Mouse (Mus musculus) gonadal fat pad, adult 2 months (tissue): Measurements from ENCODE around the gene Serhl. TPM values are rescaled to one million over a fixed set of nuclear protein-coding genes. Genes with fewer than 3 reads are reported as not detected.

Source experiments
- DNase-seq: peaks from one replicate; pipeline ENCODE4 v3.0.0-alpha.2; 2012; ENCODE audit warnings: low read depth
- polyA plus RNA-seq: library from polyadenylated mRNA; depleted of rRNA; stranded (reverse); fragments of >200 nt; gene quantifications from 2 replicates; pipeline ENCODE4 v1.2.3, GENCODE M21; 2012

Gene Serhl
- polyA plus RNA-seq, 1 experiment = 115 TPM

- no peak for DNase-seq
Measured at GRCm38 (mm10) chr15:83084022-83084640, 5.2 kb upstream of the Serhl start.

- no peak for DNase-seq
Measured at GRCm38 (mm10) chr15:83085901-83086300, 3.4 kb upstream of the Serhl start.

- DNase-seq = no peak
Measured at GRCm38 (mm10) chr15:83086636-83087328, 2.5 kb upstream of the Serhl start.

- DNase-seq = no peak
Measured at GRCm38 (mm10) chr15:83088495-83089428, 544 bp upstream of the Serhl start.

- DNase-seq = peak; percentile 98
Measured at GRCm38 (mm10) chr15:83090874-83091273, 1.6 kb downstream of the Serhl start.

GRCm38 (mm10) chr15:83093687-83094086, 4.4 kb downstream of the Serhl start:
- DNase-seq = peak; percentile 96

- no peak for DNase-seq
Measured at GRCm38 (mm10) chr15:83095950-83096349, 6.6 kb downstream of the Serhl start.

- no peak for DNase-seq
Measured at GRCm38 (mm10) chr15:83099533-83100331, 10.4 kb downstream of the Serhl start.

- DNase-seq = no peak
Measured at GRCm38 (mm10) chr15:83100332-83100662, 11.0 kb downstream of the Serhl start.

- DNase-seq = no peak
Measured at GRCm38 (mm10) chr15:83103111-83103510, 13.8 kb downstream of the Serhl start.

GRCm38 (mm10) chr15:83106426-83106825, 17.1 kb downstream of the Serhl start:
- no peak for DNase-seq

- no peak for DNase-seq
Measured at GRCm38 (mm10) chr15:83107814-83108213, 18.5 kb downstream of the Serhl start.

- no peak for DNase-seq
Measured at GRCm38 (mm10) chr15:83111290-83111689, 22.0 kb downstream of the Serhl start.

- DNase-seq = no peak
Measured at GRCm38 (mm10) chr15:83111874-83112273, 22.6 kb downstream of the Serhl start.

GRCm38 (mm10) chr15:83112898-83113297, 23.6 kb downstream of the Serhl start:
- no peak for DNase-seq

GRCm38 (mm10) chr15:83114106-83114505, 24.8 kb downstream of the Serhl start:
- DNase-seq = no peak

GRCm38 (mm10) chr15:83115071-83115470, 25.8 kb downstream of the Serhl start:
- DNase-seq = no peak

GRCm38 (mm10) chr15:83118360-83118759, 29.1 kb downstream of the Serhl start:
- DNase-seq = no peak

- no peak for DNase-seq
Measured at GRCm38 (mm10) chr15:83121709-83122565, 32.6 kb downstream of the Serhl start.

GRCm38 (mm10) chr15:83122566-83123145, 33.4 kb downstream of the Serhl start, which contains the start of gene Rrp7a:
Rrp7a (minus strand) TSS chr15:83122801.
- no peak for DNase-seq
